Mouse (Mus musculus) lung, postnatal 36 days (tissue): ENCODE measurements around the gene Tnrc6c.

Experiments
- DNase-seq: peaks from one replicate; pipeline ENCODE4 v3.0.0; 2022; ENCODE audit warnings: mixed read lengths

The Tnrc6c gene

GRCm38 (mm10) chr11:117653491-117654351, at the start of gene Tnrc6c:
Gene Tnrc6c, plus strand, starts transcription at chr11:117654289.
- DNase-seq: peak; percentile 70

GRCm38 (mm10) chr11:117606137-117606536, 48.0 kb upstream of the Tnrc6c start:
- DNase-seq: no peak

GRCm38 (mm10) chr11:117606605-117607203, 47.4 kb upstream of the Tnrc6c start:
- peak; percentile 53 for DNase-seq

GRCm38 (mm10) chr11:117608141-117608789, 45.8 kb upstream of the Tnrc6c start:
- DNase-seq: no peak

- DNase-seq: no peak
Observed at GRCm38 (mm10) chr11:117608976-117609375, 45.1 kb upstream of the Tnrc6c start.

- no peak for DNase-seq
Observed at GRCm38 (mm10) chr11:117610589-117610988, 43.5 kb upstream of the Tnrc6c start.

- DNase-seq: peak; percentile 89
Observed at GRCm38 (mm10) chr11:117611068-117611467, 43.0 kb upstream of the Tnrc6c start.

GRCm38 (mm10) chr11:117611860-117612259, 42.2 kb upstream of the Tnrc6c start:
- DNase-seq: no peak

GRCm38 (mm10) chr11:117612885-117613284, 41.2 kb upstream of the Tnrc6c start:
- no peak for DNase-seq

GRCm38 (mm10) chr11:117617368-117617908, 36.7 kb upstream of the Tnrc6c start:
- DNase-seq: no peak

- peak; percentile 67 for DNase-seq
Observed at GRCm38 (mm10) chr11:117618214-117618613, 35.9 kb upstream of the Tnrc6c start.

- DNase-seq: peak; percentile 46
Observed at GRCm38 (mm10) chr11:117618774-117619173, 35.3 kb upstream of the Tnrc6c start.

GRCm38 (mm10) chr11:117619581-117619980, 34.5 kb upstream of the Tnrc6c start:
- DNase-seq: no peak

- DNase-seq: peak; percentile 27
Observed at GRCm38 (mm10) chr11:117625196-117625595, 28.9 kb upstream of the Tnrc6c start.

GRCm38 (mm10) chr11:117626557-117626956, 27.5 kb upstream of the Tnrc6c start:
- DNase-seq: peak; percentile 89

- DNase-seq: peak; percentile 28
Observed at GRCm38 (mm10) chr11:117627060-117627562, 27.0 kb upstream of the Tnrc6c start.

GRCm38 (mm10) chr11:117627746-117628311, 26.3 kb upstream of the Tnrc6c start:
- DNase-seq: no peak

- DNase-seq: no peak
Observed at GRCm38 (mm10) chr11:117628312-117628779, 25.7 kb upstream of the Tnrc6c start.

GRCm38 (mm10) chr11:117629865-117630264, 24.2 kb upstream of the Tnrc6c start:
- DNase-seq: no peak

- DNase-seq: no peak
Observed at GRCm38 (mm10) chr11:117630868-117631565, 23.1 kb upstream of the Tnrc6c start.

- no peak for DNase-seq
Observed at GRCm38 (mm10) chr11:117633310-117633709, 20.8 kb upstream of the Tnrc6c start.

GRCm38 (mm10) chr11:117638386-117638785, 15.7 kb upstream of the Tnrc6c start:
- DNase-seq: no peak
